Mouse (Mus musculus) liver, postnatal 0 days (tissue): ENCODE data around the gene Tcf7l2. TPM values are rescaled to one million over a fixed set of nuclear protein-coding genes. Genes with fewer than 3 reads are reported as not detected.

Experiments used
- ATAC-seq: fragments of 200-750 bp; cut with Nextera tagmentation; 2 replicates; pipeline ENCODE4 v1.8.0; 2017; ENCODE audit warnings: mild to moderate bottlenecking, moderate library complexity
- DNase-seq: peaks from one replicate; pipeline ENCODE4 v3.0.0-alpha.2; 2016
- H3K27ac ChIP-seq: fragments of 300-500 bp; sonication (generic); 2 replicates; pipeline ENCODE4 v1.5.1; 2014; ENCODE audit warnings: antibody characterized with exemption, moderate library complexity, mild to moderate bottlenecking, low read depth
- H3K27me3 ChIP-seq: fragments of 300-500 bp; sonication (generic); 2 replicates; pipeline ENCODE4 v1.6.1; 2014; ENCODE audit warnings: low read length, control low read depth, mixed read lengths; ENCODE audit not compliant: insufficient read depth
- H3K36me3 ChIP-seq: fragments of 300-500 bp; sonication (generic); replicated peaks from 2 replicates; pipeline ENCODE4 v1.6.1; 2014; ENCODE audit warnings: mild to moderate bottlenecking, control low read depth, low read length, moderate library complexity, mixed read lengths; ENCODE audit not compliant: insufficient read depth
- H3K4me1 ChIP-seq: fragments of 300-500 bp; sonication (generic); 2 replicates; pipeline ENCODE4 v1.6.1; 2014; ENCODE audit warnings: antibody characterized with exemption, mild to moderate bottlenecking, control low read depth; ENCODE audit not compliant: insufficient read depth
- H3K4me2 ChIP-seq: fragments of 300-500 bp; sonication (generic); 2 replicates; pipeline ENCODE4 v1.6.1; 2014; ENCODE audit warnings: low read depth, mild to moderate bottlenecking, low read length, moderate library complexity, mixed read lengths
- H3K4me3 ChIP-seq: fragments of 300-500 bp; sonication (generic); 2 replicates; pipeline ENCODE4 v1.5.1; 2014; ENCODE audit warnings: low read depth, low read length
- H3K9ac ChIP-seq: fragments of 300-500 bp; sonication (generic); replicated peaks from 2 replicates; pipeline ENCODE4 v1.6.1; 2014; ENCODE audit warnings: mild to moderate bottlenecking, moderate library complexity
- H3K9me3 ChIP-seq: fragments of 300-500 bp; sonication (generic); 2 replicates; pipeline ENCODE4 v1.6.1; 2016; ENCODE audit warnings: mild to moderate bottlenecking, control low read depth, low read length, mixed read lengths
- CTCF ChIP-seq: sonication (generic); IDR thresholded peaks from 2 replicates; pipeline ENCODE4 v1.5.1; 2016; ENCODE audit warnings: antibody characterized with exemption, low read depth
- EP300 ChIP-seq: IDR thresholded peaks from 2 replicates; pipeline ENCODE4 v1.6.1; 2016; ENCODE audit warnings: antibody characterized with exemption, low read depth, mild to moderate bottlenecking
- WGBS: fragments of 180-500 bp; shearing (Covaris S2); extraction: QIAGEN DNeasy Blood & Tissue Kit; methylation state at CpG from one replicate; pipeline ENCODE4 v1.1.7; 2014; ENCODE audit not compliant: insufficient replicate concordance; 5-methylcytosine and 5-hydroxymethylcytosine counted together
- polyA plus RNA-seq: library from polyadenylated mRNA; unstranded; fragments of >200 nt; fragmentation: Nextera tagmentation; extraction: Ambion mirVana; gene quantifications from 2 replicates; pipeline ENCODE4 v1.2.1, GENCODE M21; 2015

The Tcf7l2 gene
- polyA plus RNA-seq, 1 experiment from 2014 or later: 21.6 TPM

DNA sequence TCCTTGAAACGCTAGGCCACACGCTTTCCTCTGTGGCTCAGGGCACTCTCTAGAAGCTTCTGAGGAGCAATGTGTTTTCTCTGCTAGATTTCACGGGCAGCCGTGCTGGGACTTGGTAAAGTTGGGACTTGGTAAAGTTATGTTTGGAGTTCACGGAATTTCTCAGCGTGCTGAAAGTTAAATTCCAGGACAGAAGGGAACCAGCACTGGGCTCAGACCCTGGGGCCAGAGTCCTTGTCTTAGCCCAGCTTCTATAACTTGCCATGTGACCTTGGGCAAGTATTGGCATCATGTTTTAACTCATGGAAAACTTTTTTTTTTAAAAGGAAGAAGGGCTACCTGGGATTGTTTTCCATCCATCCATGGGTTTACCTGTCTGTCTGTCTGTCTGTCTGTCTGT is 104.6 kb downstream of the Tcf7l2 start:
- TF ChIP-seq CTCF: no peak
- TF ChIP-seq EP300: no peak

GRCm38 (mm10) chr19:55847043-55847442 is 105.4 kb downstream of the Tcf7l2 start:
- no peaks in the 10 kb centered on the region for H3K36me3 ChIP-seq
- 66% methylated on average over 4 of the region's 4 CpGs for WGBS
- no peak overlapping the region for H3K4me2 ChIP-seq
- no peak overlapping the region for H3K4me3 ChIP-seq
- peaks cover 8% of the 10 kb centered on the region for H3K4me1 ChIP-seq
- DNase-seq (no peak), ATAC-seq (no peak)
- no peak overlapping the region for H3K9ac ChIP-seq
- no peaks in the 10 kb centered on the region for H3K27me3 ChIP-seq
- TF ChIP-seq EP300 (no peak), CTCF (no peak)
- H3K9me3 ChIP-seq: no peaks in the 10 kb centered on the region
- no peak overlapping the region for H3K27ac ChIP-seq

More for the DNA sequence above, 104.6 kb downstream of the Tcf7l2 start:
- Histone ChIP-seq H3K4me2 (no peak overlapping the region), H3K9me3 (no peaks in the 10 kb centered on the region), H3K4me3 (no peak overlapping the region), H3K27me3 (no peaks in the 10 kb centered on the region), H3K27ac (no peak overlapping the region), H3K36me3 (no peaks in the 10 kb centered on the region), H3K9ac (no peak overlapping the region), H3K4me1 (peaks cover 11% of the 10 kb centered on the region)
- DNase-seq: no peak
- no peak for ATAC-seq
- WGBS: 83% methylated on average over 6 of the region's 6 CpGs

GRCm38 (mm10) chr19:55850402-55851078 is 108.9 kb downstream of the Tcf7l2 start:
- Histone ChIP-seq H3K4me2 (no peak overlapping the region), H3K27ac (no peak overlapping the region), H3K4me3 (no peak overlapping the region), H3K9ac (no peak overlapping the region), H3K27me3 (no peaks in the 10 kb centered on the region), H3K36me3 (no peaks in the 10 kb centered on the region), H3K9me3 (no peaks in the 10 kb centered on the region), H3K4me1 (peaks cover 8% of the 10 kb centered on the region)
- 79% methylated on average over 8 of the region's 8 CpGs for WGBS
- ATAC-seq (no peak), DNase-seq (no peak)
- TF ChIP-seq CTCF (no peak), EP300 (no peak)

DNA sequence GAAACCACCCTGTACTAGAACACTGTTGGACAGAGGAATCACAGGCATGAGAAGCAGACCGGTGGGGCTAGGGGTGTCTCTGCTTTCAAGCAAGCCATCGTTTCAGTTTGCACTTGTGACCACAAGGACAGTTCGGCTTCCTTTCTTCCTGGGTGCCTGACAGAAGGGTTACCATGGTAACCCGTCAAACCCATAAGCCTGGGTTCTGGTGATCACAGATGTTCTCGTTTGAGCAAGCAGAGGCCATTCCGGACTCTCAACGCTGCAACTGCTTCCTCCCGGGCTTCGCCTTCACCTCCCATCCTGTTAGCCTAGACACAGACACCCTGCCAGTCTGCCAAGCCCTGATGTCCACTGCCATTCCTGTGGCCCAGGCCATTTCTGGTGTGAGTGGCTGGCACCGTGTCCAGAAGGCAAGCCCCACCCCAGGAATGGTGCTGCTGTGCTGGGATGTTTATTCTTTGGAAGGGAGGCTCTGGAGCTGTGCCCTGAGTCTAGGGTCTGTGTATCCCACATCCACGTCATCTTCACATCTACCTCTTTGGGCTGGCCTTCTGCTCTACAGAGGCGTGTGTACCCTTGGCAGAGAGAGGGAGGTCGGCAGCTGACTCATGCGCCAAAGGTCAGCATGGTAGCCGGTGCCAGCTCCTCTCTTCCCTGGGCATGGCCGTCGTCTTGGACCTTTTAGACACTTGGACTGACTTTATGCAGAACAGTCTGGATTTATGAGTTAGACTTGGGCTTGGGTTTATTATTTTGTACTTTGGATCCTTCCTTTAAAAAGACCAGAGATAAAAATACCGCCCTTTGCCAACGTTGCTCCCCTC is 110.1 kb downstream of the Tcf7l2 start:
- H3K4me2 ChIP-seq: no peak overlapping the region
- H3K9ac ChIP-seq: no peak overlapping the region
- H3K4me1 ChIP-seq: no peaks in the 10 kb centered on the region; the same call in 1 of the 2 replicates
- no peak for TF ChIP-seq CTCF
- TF ChIP-seq EP300: no peak
- no peak for DNase-seq
- ATAC-seq: no peak
- no peak overlapping the region for H3K4me3 ChIP-seq
- H3K9me3 ChIP-seq: no peaks in the 10 kb centered on the region
- WGBS: 64% methylated on average over 19 of the region's 19 CpGs
- H3K36me3 ChIP-seq: no peaks in the 10 kb centered on the region
- no peaks in the 10 kb centered on the region for H3K27me3 ChIP-seq
- H3K27ac ChIP-seq: no peak overlapping the region

GRCm38 (mm10) chr19:55854389-55854788 is 112.8 kb downstream of the Tcf7l2 start:
- ATAC-seq (no peak), DNase-seq (no peak)
- no peak overlapping the region for H3K4me3 ChIP-seq
- no peaks in the 10 kb centered on the region; the same call in 1 of the 2 replicates for H3K4me1 ChIP-seq
- H3K4me2 ChIP-seq: no peak overlapping the region
- no peak overlapping the region for H3K27ac ChIP-seq
- no peak overlapping the region for H3K9ac ChIP-seq
- no peaks in the 10 kb centered on the region for H3K36me3 ChIP-seq
- no peaks in the 10 kb centered on the region for H3K9me3 ChIP-seq
- no peaks in the 10 kb centered on the region for H3K27me3 ChIP-seq
- WGBS: 81% methylated on average over 10 of the region's 10 CpGs
- TF ChIP-seq EP300: no peak
- TF ChIP-seq CTCF: no peak

DNA sequence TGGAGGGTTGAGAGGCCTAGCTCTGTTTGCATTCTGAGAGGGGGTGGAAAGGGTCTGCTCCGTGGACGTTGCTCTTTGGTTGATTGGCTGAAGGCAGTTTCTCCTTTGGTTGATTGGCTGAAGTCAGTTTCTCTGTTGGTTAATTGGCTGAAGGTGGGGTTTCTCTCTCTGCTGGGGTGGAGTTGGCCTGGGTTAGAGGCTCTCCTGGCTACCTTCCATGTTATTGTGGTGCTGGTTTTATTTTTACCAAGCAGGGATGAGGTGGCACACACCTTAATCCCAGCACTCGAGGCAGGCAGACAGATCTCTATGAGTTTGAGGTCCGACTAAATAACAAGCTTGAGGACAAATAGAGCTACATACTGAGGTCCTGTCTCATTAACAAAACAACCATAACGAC is 114.0 kb downstream of the Tcf7l2 start:
- TF ChIP-seq EP300 (no peak), CTCF (no peak)
- H3K27me3 ChIP-seq: no peaks in the 10 kb centered on the region
- WGBS: 66% methylated on average over 5 of the region's 5 CpGs
- ATAC-seq: no peak
- peaks cover 5% of the 10 kb centered on the region for H3K4me1 ChIP-seq
- DNase-seq: no peak
- no peaks in the 10 kb centered on the region for H3K9me3 ChIP-seq
- H3K36me3 ChIP-seq: no peaks in the 10 kb centered on the region
- no peak overlapping the region for H3K4me3 ChIP-seq
- H3K27ac ChIP-seq: no peak overlapping the region
- H3K4me2 ChIP-seq: no peak overlapping the region
- no peak overlapping the region for H3K9ac ChIP-seq
